Mouse (Mus musculus) brain, embryonic 18.5 days (tissue): ENCODE data around the gene Actl6b.

Experiments
- DNase-seq: peaks from one replicate; pipeline ENCODE4 v3.0.0-alpha.2; 2012; ENCODE audit warnings: low read depth, low spot score

Gene Actl6b

GRCm38 (mm10) chr5:137528247-137528968 is 24.9 kb upstream of the Actl6b start:
- DNase-seq: no peak

- DNase-seq: no peak
Observed at GRCm38 (mm10) chr5:137529221-137529995, 23.9 kb upstream of the Actl6b start.

GRCm38 (mm10) chr5:137530075-137530474 is 23.2 kb upstream of the Actl6b start:
- DNase-seq: no peak

- peak; percentile 87 for DNase-seq
Observed at GRCm38 (mm10) chr5:137530588-137531413, 22.5 kb upstream of the Actl6b start.

GRCm38 (mm10) chr5:137531414-137532130 is 21.7 kb upstream of the Actl6b start:
- DNase-seq: no peak

- no peak for DNase-seq
Observed at GRCm38 (mm10) chr5:137532131-137532807, 21.0 kb upstream of the Actl6b start.

- no peak for DNase-seq
Observed at GRCm38 (mm10) chr5:137532808-137533116, 20.6 kb upstream of the Actl6b start.

GRCm38 (mm10) chr5:137533117-137533827 is 20.0 kb upstream of the Actl6b start, which contains the start of the genes Epo and Gnb2:
Gene Epo, minus strand, starts transcription at chr5:137533242.
Gene Gnb2, minus strand, starts transcription at chr5:137533510.
- DNase-seq: peak; percentile 94

GRCm38 (mm10) chr5:137534762-137535161 is 18.6 kb upstream of the Actl6b start:
- no peak for DNase-seq

GRCm38 (mm10) chr5:137535318-137535717 is 18.0 kb upstream of the Actl6b start:
- no peak for DNase-seq

- DNase-seq: no peak
Observed at GRCm38 (mm10) chr5:137537461-137537860, 15.9 kb upstream of the Actl6b start.

- no peak for DNase-seq
Observed at GRCm38 (mm10) chr5:137539291-137539801, 14.0 kb upstream of the Actl6b start.

- DNase-seq: no peak
Observed at GRCm38 (mm10) chr5:137540991-137541390, 12.3 kb upstream of the Actl6b start.

GRCm38 (mm10) chr5:137541768-137542540 is 11.4 kb upstream of the Actl6b start:
- no peak for DNase-seq

GRCm38 (mm10) chr5:137544926-137545325 is 8.4 kb upstream of the Actl6b start:
- no peak for DNase-seq

GRCm38 (mm10) chr5:137545596-137545995 is 7.7 kb upstream of the Actl6b start:
- DNase-seq: no peak

GRCm38 (mm10) chr5:137549840-137550239 is 3.5 kb upstream of the Actl6b start:
- DNase-seq: no peak

- no peak for DNase-seq
Observed at GRCm38 (mm10) chr5:137551119-137551518, 2.2 kb upstream of the Actl6b start.

- DNase-seq: no peak
Observed at GRCm38 (mm10) chr5:137553000-137553399, 317 bp upstream of the Actl6b start.
